Mouse (Mus musculus) thymus, postnatal 36 days (tissue): ENCODE results near the gene Sh3pxd2b.

Experiments
- DNase-seq, 2 experiments: peaks; one replicate each; pipeline ENCODE4 v3.0.0; 2022; ENCODE audit warnings: mixed read lengths in 2 of 2

Gene Sh3pxd2b

DNA sequence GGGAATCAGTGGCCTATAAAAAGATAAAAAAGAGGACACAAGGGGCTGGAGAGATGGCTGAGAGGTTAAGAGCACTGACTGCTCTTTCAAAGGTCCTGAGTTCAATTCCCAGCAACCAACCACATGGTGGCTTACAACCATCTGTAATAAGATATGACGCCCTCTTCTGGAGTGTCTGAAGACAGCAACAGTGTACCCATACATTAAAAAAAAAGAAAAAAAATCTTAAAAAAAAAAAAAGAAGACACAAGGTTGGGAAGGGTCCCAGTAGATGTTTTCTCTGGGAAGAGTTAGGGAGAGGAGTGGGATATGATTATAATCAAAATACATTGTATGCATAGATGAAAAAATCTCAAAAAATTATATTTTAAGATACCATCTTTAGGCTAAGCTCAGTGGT lies 97.5 kb downstream of the Sh3pxd2b start:
- DNase-seq = no peak

DNA sequence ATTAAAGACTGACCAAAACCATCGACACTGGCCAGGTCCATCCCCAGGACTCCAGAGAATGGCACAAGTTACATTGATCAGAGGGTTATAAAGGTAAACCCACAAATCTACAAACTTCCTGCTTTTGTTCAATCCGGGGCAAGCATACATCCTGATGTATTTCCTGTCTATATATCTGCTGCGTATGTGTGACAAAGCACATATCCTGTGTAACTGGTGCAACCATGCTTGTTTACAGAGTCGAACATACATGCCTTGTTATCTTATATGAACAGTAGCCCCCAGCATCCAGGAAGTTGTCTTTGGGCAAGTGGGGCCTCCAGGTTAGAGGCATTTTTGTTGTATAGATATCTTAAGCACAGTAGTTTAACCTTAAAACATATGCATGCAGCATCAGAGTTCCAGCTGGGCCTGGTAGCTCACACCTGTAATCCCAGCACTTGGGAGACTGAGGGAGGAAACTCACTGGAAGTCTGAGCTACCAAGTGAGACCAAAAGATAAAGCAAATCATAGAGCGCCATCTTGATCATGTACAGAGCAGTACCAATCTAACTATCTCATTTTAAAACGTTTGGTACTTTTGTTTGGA lies 98.1 kb downstream of the Sh3pxd2b start:
- DNase-seq = no peak

DNA sequence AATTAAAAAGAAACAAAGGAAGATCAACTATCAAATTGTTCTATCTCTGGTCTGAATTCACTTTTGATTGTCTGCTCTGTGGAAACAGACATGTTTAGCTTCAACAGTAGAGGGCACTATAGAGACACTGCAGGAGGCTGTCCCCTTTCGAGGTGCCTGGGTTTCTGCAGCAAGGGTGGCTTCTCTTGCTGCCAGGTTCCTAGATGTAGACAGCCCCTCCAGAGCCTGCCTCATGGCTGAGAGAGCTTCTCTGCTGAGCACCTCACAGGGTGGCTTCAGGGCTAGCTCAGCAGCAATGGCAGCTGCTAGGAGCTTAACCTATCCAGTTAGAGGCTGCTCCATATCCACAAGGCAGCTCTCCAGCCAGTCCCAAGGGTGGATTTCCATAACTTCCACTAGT lies 102.6 kb downstream of the Sh3pxd2b start:
- DNase-seq = peak; percentile 34 to 44

DNA sequence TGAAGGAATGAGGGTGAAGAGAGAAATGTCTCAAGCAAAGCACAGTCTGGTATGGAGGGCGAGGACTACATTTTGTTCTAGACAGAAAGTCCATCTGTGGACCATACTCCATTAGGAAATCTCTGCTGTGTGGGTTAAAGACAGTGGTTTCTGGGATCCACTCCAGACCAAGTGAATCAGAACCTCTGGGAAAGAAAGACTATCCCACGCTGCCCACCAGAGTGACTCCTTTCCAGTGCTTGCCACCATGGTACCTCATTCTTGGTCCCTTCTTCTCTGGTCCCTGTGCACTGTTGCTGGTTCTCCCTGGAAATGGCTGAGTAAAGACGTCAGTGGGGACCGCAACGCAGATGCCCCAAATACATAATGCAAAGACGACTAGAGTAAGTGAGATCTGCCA lies 103.7 kb downstream of the Sh3pxd2b start:
- no peak for DNase-seq

DNA sequence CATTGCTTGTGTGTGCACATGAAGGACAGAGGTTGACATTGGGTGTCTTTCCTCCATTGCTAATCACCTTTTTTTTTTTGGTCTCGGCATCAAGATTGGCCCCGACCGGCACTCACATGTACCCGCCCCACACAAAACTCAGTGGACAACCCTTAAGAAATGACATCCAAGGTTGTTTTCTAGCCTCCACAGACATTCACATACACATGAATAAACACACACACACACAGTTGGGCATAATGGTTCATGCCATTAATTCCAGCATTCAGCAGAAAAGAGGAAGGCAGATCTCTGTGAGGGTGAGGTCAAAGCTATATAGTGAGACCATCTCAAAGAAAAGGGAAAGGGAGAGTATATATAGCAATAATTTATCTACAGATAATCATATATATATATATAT lies 105.1 kb downstream of the Sh3pxd2b start:
- no peak for DNase-seq

DNA sequence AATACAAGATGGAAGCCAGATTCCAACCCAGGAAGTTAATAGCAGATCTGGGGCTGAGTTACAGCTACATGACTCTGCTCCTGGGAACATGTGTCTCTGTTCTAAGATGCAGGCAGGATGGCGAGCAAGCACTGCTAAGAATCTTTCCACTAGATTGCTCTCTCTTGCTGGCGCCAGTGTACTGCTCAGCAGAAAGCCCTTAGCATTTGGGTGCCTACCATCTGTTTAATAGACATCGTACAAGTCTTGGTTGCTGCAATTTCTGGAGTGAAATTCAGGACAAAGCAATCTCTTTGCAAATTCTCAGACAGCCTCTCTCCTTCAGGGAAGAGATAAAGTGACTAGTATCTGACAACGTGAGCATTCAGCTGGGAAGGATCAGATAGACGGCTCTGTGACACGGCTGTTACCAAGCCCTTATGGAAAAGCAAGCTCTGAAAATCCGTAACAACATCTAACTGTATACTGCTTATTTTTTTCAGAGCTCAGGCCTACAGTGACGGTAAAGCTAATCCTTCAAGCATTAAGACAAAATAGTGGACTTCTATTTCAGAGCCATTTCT lies 105.8 kb downstream of the Sh3pxd2b start:
- no peak for DNase-seq

DNA sequence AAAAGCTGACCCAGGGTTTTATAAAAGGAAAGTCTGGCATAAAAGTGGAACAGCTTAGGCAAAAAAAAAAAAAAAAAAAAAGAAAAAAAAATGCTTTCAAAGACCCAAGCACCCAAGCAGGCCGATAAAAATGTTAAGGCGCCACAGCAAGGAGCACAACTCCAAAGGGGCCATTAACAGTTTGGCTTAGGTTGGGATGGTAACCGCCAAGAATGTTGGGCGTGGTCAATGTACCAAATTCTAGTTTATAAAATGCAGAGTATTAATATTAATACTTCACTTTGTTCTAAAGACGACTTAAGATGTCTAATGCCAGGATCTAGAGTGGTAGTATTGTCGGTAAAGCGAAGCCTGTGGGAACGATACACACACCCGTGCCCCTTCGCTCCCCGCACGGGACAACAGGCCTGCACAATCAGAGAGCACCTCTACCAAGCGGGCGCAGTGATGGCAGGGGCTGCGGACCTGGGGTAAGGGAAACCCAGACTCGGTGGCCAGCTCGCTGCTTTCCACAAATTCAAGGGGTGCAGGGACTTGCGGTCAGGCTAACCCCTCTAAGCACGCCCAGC lies 106.7 kb downstream of the Sh3pxd2b start:
- no peak for DNase-seq

DNA sequence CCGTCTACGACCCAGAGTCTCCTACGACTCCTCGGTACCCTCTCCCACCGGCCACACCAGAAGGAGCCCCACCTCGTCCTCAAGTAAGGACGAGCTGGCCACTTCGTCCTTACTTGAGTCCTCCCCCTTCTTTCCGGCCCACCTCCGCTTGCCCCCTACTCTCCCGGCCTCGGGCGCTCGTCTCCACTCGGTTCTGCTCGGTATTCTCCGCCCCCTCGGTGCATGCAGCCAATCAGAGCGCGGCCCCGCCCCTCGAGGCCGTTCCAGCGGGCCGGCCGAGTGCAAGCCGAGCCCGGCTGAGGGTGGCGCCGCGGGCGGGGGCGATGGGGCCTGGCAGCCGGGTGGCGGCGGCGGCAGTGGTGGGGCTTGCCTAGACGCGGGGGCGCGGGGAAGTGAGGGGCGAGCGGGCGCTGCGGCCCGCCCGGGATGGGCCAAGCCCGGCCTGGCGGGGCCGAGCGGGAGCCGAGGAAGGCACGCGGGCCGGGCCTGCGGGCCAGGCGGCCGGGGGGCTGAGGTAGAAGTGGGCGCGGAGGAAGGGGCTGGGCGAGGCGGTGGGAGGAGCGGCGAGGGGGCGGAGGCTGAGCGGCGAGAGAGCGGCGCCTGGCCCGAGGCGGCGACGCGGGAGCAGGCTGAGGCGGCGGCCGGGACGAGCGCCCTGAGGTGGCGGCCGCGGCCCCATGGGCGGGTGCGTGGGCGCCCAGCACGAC lies 107.3 kb downstream of the Sh3pxd2b start, which contains the start of gene Ubtd2:
Gene Ubtd2 (plus strand): TSS at position 571 of the 707 bp plus-strand sequence.
- DNase-seq = peak; percentile 99

DNA sequence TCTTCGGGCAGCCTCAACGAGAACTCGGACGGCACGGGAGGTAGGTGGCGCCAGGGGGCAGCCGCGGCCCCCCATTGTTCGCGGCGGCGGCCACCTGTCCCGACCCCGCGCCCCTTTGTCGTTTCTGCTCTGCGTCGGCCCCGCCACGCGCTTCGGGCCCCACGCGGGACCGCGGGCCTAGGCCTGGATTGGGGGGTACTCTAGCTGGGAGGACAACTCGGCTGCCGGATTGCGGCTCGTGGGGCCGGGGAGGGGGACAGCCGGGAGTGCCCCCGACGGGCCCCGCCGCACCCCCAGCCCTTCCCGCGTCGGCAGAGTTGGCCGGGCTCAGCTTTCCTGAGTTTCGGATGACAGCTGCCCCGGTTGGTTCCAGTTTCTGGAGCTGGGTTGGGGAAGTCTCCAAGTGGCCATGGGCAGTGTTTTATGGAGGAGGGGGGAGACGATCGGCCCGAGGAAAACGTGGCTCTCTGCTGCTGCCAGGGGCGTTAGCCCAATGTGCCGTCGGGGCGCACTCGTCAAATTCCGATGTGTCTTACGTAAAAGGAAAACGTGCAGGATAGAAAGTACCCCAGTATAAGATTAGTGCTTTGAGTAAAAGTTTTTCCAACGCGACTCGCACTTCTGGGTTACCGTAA lies 108.0 kb downstream of the Sh3pxd2b start:
- DNase-seq = no peak

DNA sequence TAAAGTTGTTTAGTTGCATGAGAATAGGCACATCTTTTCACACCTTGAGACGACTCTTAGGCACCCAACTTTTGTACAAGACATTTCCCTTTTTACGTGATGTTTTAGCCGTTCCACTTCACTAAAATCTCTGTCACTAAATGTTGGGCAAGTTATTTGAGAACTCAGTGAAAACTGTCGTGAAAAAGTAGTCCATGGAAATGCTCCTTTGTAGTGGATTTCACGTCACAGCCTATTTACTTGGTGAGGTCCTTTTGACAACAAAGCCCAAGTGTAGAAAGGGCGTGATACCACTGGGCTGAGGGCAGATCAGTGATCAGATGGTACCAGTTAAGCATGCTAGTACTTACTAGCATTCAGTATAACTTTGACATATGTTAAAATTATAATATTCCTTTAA lies 108.7 kb downstream of the Sh3pxd2b start:
- no peak for DNase-seq

DNA sequence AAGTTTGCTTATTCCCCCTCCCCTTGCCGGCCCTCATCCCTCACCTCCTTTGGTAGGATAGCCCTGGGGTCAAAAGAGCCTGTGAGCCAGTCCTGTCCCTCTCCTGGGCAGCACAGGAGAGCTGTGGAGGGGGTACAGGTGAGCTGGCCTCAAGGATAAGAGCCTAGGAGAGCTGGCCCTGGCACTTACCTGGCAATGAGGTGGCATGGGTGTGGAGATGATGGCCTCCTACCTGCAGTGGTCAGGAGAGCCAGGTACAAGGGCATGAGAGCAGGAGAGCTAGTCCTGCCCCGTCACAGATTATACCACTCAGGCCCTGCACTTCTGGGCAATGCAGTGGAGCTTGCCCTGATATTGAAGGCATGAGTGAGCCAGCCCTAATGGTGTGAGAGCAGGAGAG lies 116.7 kb downstream of the Sh3pxd2b start:
- no peak for DNase-seq

DNA sequence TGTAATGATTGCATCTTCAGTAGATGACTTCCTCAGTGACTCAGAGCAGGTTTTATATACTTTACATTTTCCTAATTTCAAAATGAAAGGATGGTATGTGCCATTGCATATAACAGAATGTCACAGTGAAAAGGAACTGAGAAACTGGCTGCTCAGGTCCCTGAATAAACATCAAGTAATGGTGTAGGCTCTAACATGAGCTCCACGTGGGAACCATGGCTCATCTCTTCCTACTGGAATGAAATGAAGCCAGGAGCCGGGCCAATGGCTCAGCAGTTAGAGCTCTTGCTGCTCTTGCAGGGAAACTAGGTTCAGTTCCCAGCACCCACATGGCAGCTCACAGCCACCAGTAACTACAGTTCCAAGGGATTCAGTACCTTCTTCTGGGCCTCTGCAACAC lies 124.3 kb downstream of the Sh3pxd2b start:
- DNase-seq = no peak

DNA sequence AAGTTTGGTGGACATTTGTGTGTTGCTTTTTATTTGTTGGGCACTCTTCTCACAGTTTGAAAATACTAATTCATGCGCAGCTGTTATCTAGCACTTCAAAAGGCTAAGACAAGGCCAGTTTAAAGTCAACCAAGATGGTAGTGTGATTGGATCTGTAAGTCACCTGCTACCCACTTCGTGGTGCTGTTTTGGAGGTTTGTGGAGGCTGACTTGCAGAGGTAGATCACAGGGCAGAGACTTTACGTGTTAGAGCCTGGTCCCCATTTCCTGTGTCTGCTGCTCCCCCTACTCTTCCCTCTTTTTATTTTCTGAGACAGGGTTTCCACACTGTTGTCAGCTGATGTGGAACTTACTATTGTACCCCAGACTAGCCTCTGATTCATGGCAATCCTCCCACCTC lies 127.1 kb downstream of the Sh3pxd2b start:
- no peak for DNase-seq

DNA sequence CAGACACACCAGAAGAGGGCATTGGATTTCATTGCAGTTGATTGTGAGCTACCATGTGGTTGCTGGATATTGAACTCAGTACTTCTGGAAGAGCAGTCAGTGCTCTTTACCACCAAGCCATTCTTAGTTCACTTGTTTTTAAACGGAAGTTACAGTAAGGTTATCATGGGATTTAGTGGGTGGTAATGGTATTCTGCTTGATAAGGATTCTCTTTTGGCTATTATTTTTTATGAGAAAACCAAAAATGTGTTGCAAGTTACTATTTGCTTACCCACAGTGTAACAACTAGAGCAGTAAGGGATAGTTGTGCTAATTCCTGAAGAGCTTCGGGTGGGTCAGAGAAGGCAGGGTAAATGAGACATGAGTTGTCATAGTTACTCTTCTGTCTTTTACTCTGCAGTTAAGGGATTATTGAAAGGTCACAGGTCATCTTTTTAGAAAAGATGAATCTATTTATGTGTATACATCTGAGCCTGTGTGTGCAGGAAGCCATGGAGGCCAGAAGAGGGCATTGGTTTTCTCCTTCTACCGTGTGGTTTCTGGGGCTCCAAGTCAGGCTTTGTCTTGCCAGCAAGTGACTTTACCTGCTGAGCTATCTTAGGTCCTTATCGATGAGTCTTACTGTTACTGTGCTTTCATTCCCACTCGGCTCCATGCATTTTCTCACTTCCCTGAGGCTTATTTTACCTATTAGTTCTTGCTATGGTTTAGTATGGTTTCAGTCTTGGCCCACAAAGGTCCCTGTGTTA lies 128.0 kb downstream of the Sh3pxd2b start:
- DNase-seq = no peak
